Mouse (Mus musculus): ENCODE results near the gene Nfam1. TPM values are rescaled to one million over a fixed set of nuclear protein-coding genes. Genes with fewer than 3 reads are reported as not detected.

Nfam1 gene
- polyA plus RNA-seq, 1 experiment from 2014 or later = 10.4 TPM

DNA sequence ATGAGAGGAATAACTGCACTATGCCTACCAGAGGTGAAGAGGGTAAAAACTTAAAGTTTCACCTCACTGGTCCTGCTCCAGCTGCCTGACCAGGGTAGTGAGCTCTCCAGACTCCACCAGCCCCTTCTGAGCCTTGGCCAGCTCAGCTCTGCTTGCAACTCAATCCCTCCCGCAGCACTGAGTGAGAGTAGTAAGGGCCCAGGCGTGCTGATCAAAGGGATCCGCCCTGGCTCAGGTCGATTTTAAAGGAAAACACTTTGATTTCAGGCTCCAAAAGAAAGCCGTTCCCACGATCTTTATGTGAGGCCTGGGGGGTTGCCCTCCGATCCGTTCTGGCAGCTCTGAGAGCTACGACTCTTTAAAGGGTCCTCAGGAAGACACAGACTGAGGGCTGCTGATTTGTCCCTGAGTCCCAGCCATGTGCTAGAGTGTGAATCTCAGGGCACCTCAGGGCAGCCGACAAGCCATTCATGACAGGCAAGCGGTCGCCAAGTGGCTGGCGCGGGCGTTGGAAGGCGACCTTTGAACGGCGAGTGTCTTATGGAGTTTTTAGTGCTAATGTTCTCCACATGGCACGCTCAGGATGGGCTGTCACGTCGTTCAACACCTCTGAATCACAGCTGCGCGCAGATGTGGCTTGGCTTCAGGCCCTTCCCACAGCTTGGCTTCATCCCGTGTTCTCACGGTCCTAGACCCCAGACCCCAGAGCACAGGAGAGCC lies 7.9 kb downstream of the Nfam1 start:
- Histone ChIP-seq H3K9me3 (ENCODE audit: low read length) (no peaks in the 10 kb centered on the region), H3K4me2 (ENCODE audit: low read depth, low read length) (0 out of 2 replicates have a peak overlapping the region, but pooled peaks have one; percentile 6), H3K4me1 (ENCODE audit: insufficient read depth) (peaks cover 17% of the 10 kb centered on the region), H3K9ac (replicated peaks) (0 out of 2 replicates have a peak overlapping the region, but pooled peaks have one; percentile 4), H3K27ac (ENCODE audit: low read depth) (no peak overlapping the region), H3K36me3 (replicated peaks; ENCODE audit: insufficient read depth, low read length) (0 out of 2 replicates have a peak, but pooled peaks cover 3% of the 10 kb centered on the region), H3K4me3 (ENCODE audit: low read depth, low read length) (no peak overlapping the region), H3K27me3 (ENCODE audit: insufficient read depth, low read length) (no peaks in the 10 kb centered on the region)
- 65% methylated on average over 25 of the region's 25 CpGs for WGBS (ENCODE audit: insufficient replicate concordance)
- no peak for DNase-seq
- 0 out of 2 replicates have a peak, but pooled peaks have one; percentile 24 for ATAC-seq
- TF ChIP-seq CTCF (IDR thresholded peaks at IDR 0.05; ENCODE audit: low read depth) (no peak), EP300 (IDR thresholded peaks at IDR 0.05; ENCODE audit: low read depth) (no peak)

DNA sequence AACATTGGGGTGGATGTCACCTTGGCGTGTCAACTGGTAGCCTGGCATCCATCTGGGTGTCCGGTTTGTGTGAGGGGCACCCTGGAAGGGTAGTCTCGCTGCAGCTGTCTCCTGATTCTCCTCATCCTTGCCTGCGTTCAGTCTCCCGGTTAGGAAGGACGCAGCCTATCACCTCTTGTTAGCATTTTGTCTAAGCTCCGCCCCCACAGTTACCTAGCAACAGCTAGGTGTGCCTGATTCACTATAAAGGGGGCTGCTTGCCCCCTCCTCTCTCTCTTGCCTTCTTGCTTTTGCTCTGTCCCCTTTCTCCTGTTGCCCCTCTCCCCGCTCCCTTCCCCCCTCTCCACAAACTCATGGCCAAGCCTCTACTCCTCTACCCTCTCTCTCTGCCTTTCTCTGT lies 10.2 kb downstream of the Nfam1 start:
- ATAC-seq (no peak), DNase-seq (no peak)
- no peak overlapping the region for H3K4me2 ChIP-seq (ENCODE audit: low read depth, low read length)
- H3K36me3 ChIP-seq (replicated peaks; ENCODE audit: insufficient read depth, low read length) = 0 out of 2 replicates have a peak, but pooled peaks cover 3% of the 10 kb centered on the region
- WGBS (ENCODE audit: insufficient replicate concordance) = 62% methylated on average over 8 of the region's 8 CpGs
- TF ChIP-seq CTCF (IDR thresholded peaks at IDR 0.05; ENCODE audit: low read depth) = no peak
- TF ChIP-seq EP300 (IDR thresholded peaks at IDR 0.05; ENCODE audit: low read depth) = no peak
- no peak overlapping the region for H3K27ac ChIP-seq (ENCODE audit: low read depth)
- H3K4me1 ChIP-seq (ENCODE audit: insufficient read depth) = peaks cover 15% of the 10 kb centered on the region
- H3K27me3 ChIP-seq (ENCODE audit: insufficient read depth, low read length) = no peaks in the 10 kb centered on the region
- H3K9me3 ChIP-seq (ENCODE audit: low read length) = no peaks in the 10 kb centered on the region
- no peak overlapping the region for H3K9ac ChIP-seq (replicated peaks)
- H3K4me3 ChIP-seq (ENCODE audit: low read depth, low read length) = no peak overlapping the region

DNA sequence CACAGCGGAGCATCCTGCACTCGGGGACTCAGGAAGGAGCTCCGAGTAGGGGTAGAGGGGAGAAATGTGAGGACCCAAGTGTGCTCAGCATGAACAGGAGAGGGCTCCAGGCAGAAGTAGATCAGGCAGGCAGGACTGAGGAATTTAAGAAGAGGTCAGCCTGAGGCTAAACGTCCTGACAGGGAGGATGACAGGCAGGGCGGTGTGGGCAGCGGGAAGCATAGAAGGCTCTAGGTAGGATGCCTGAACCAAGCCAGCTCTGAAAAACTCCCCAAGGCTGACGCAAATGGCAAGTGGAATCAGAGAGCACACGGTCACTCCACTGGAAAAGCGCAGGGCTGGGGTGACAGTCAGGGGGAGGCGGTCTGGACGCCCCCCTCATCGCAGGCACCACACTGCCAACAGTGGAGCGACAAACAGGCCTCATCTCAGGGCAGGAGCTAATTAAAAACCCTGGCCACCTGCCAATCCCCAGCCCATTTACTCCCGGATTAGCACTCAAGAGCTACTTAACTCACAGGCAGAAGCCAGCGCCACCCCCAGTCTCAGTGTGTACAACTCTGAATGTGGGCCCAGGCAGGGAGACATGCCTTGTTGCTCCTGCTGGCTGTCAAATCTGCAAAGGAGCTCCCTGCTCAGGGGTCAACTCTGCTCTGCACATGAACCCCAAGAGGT lies 22.0 kb downstream of the Nfam1 start:
- peaks cover 8% of the 10 kb centered on the region; the same call in 1 of the 2 replicates for H3K36me3 ChIP-seq (replicated peaks; ENCODE audit: insufficient read depth, low read length)
- peaks cover 16% of the 10 kb centered on the region for H3K4me1 ChIP-seq (ENCODE audit: insufficient read depth)
- DNase-seq = no peak
- no peak overlapping the region for H3K9ac ChIP-seq (replicated peaks)
- H3K9me3 ChIP-seq (ENCODE audit: low read length) = no peaks in the 10 kb centered on the region
- no peak for ATAC-seq
- TF ChIP-seq CTCF (IDR thresholded peaks at IDR 0.05; ENCODE audit: low read depth) (no peak), EP300 (IDR thresholded peaks at IDR 0.05; ENCODE audit: low read depth) (no peak)
- H3K27me3 ChIP-seq (ENCODE audit: insufficient read depth, low read length) = no peaks in the 10 kb centered on the region
- no peak overlapping the region for H3K4me2 ChIP-seq (ENCODE audit: low read depth, low read length)
- WGBS (ENCODE audit: insufficient replicate concordance) = 69% methylated on average over 15 of the region's 15 CpGs
- H3K27ac ChIP-seq (ENCODE audit: low read depth) = no peak overlapping the region
- no peak overlapping the region for H3K4me3 ChIP-seq (ENCODE audit: low read depth, low read length)

DNA sequence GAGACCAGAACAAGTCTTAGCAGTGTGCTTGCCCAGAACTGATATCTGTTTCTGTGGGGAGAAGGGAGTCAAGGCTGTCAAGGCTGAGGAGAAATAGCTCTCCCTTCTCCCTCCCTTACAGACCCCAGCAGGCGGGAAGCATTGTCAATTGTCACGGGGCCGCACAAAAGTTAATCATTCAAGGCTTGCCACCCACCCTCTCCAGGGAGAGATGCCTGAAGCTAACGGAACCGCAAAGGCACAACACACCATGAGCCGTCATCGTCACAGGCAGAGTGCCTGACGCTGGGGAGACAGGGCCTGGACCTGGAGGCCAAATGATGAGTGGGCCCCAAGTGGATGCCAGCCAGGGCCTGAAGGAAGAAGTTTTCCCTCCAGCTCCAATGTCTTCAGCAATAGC lies 22.7 kb downstream of the Nfam1 start:
- 61% methylated on average over 8 of the region's 8 CpGs for WGBS (ENCODE audit: insufficient replicate concordance)
- Histone ChIP-seq H3K36me3 (replicated peaks; ENCODE audit: insufficient read depth, low read length) (peaks cover 8% of the 10 kb centered on the region; the same call in 1 of the 2 replicates), H3K4me3 (ENCODE audit: low read depth, low read length) (no peak overlapping the region), H3K9me3 (ENCODE audit: low read length) (no peaks in the 10 kb centered on the region), H3K27ac (ENCODE audit: low read depth) (peak overlapping the region; percentile 71; the same call in 1 of the 2 replicates), H3K9ac (replicated peaks) (no peak overlapping the region), H3K27me3 (ENCODE audit: insufficient read depth, low read length) (no peaks in the 10 kb centered on the region), H3K4me1 (ENCODE audit: insufficient read depth) (peaks cover 16% of the 10 kb centered on the region), H3K4me2 (ENCODE audit: low read depth, low read length) (no peak overlapping the region)
- no peak for TF ChIP-seq EP300 (IDR thresholded peaks at IDR 0.05; ENCODE audit: low read depth)
- no peak for TF ChIP-seq CTCF (IDR thresholded peaks at IDR 0.05; ENCODE audit: low read depth)
- ATAC-seq = no peak
- no peak for DNase-seq

DNA sequence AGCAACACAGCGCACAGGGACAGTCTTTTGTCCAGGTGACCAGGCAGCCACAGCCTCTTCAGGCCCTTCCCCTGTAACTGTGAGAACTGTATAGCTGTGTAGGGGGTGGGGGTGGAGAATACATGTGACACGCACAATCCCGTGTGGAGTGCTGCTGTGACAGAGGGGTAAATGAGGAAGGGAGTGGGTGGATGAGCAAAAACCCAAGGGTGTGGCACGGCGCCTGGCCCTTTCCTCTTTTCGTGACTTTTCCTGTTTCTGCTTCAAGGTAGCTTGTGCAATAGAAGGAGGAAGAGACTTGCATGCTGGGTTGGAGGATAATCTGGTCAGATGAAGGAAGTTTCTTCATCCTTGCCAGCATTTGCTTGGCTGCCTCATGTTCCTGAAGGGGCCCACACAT lies 23.6 kb downstream of the Nfam1 start:
- H3K4me3 ChIP-seq (ENCODE audit: low read depth, low read length) = no peak overlapping the region
- H3K36me3 ChIP-seq (replicated peaks; ENCODE audit: insufficient read depth, low read length) = peaks cover 8% of the 10 kb centered on the region; the same call in 1 of the 2 replicates
- peak overlapping the region; percentile 38 for H3K4me2 ChIP-seq (ENCODE audit: low read depth, low read length)
- H3K4me1 ChIP-seq (ENCODE audit: insufficient read depth) = peaks cover 16% of the 10 kb centered on the region
- no peak overlapping the region; the same call in 1 of the 2 replicates for H3K9ac ChIP-seq (replicated peaks)
- DNase-seq (peak; percentile 48), ATAC-seq (peak; percentile 62)
- WGBS (ENCODE audit: insufficient replicate concordance) = 47% methylated on average over 6 of the region's 6 CpGs
- no peaks in the 10 kb centered on the region for H3K27me3 ChIP-seq (ENCODE audit: insufficient read depth, low read length)
- H3K27ac ChIP-seq (ENCODE audit: low read depth) = peak overlapping the region; percentile 71
- H3K9me3 ChIP-seq (ENCODE audit: low read length) = no peaks in the 10 kb centered on the region
- no peak for TF ChIP-seq EP300 (IDR thresholded peaks at IDR 0.05; ENCODE audit: low read depth)
- TF ChIP-seq CTCF (IDR thresholded peaks at IDR 0.05; ENCODE audit: low read depth) = no peak

DNA sequence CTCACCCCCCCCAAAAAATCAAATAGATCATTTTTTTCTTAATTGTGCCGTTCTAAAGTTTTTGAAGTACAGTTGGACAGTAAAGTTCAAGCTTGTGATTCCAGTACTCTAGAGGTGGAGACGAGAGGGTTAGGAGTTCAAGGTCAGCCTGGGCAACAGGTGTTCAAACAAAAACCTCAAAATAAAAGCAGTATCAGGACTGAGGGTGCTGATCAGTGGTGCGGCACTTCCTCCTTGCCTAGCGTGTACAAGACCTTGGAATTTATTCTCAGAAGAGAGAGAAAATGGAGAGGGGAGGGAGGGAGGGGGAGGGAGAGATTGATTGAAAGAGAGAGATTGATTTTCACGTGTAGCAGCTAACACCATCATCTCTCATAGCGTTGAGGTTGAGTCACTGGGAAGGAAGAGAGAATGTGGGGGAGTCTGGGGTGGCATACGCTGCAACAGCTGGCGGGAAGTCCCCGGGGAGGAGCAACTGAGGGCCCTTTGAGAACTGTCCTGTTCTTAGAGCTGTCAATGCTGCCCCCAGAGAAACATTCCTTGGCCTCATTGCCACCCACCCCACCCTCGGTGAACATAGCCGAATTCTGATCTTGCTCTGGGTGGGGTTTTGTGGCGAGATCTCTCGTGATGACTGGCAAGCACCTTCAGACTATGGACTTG lies 24.2 kb downstream of the Nfam1 start:
- DNase-seq (peak; percentile 37), ATAC-seq (peak; percentile 29; the same call in 1 of the 2 replicates)
- H3K36me3 ChIP-seq (replicated peaks; ENCODE audit: insufficient read depth, low read length) = 0 out of 2 replicates have a peak, but pooled peaks cover 8% of the 10 kb centered on the region
- peak overlapping the region; percentile 38 for H3K4me2 ChIP-seq (ENCODE audit: low read depth, low read length)
- H3K4me3 ChIP-seq (ENCODE audit: low read depth, low read length) = no peak overlapping the region
- no peaks in the 10 kb centered on the region for H3K9me3 ChIP-seq (ENCODE audit: low read length)
- H3K4me1 ChIP-seq (ENCODE audit: insufficient read depth) = peaks cover 16% of the 10 kb centered on the region
- no peaks in the 10 kb centered on the region for H3K27me3 ChIP-seq (ENCODE audit: insufficient read depth, low read length)
- no peak overlapping the region; the same call in 1 of the 2 replicates for H3K9ac ChIP-seq (replicated peaks)
- 38% methylated on average over 13 of the region's 13 CpGs for WGBS (ENCODE audit: insufficient replicate concordance)
- H3K27ac ChIP-seq (ENCODE audit: low read depth) = peak overlapping the region; percentile 71
- no peak for TF ChIP-seq CTCF (IDR thresholded peaks at IDR 0.05; ENCODE audit: low read depth)
- TF ChIP-seq EP300 (IDR thresholded peaks at IDR 0.05; ENCODE audit: low read depth) = no peak
